Comparison of ENCODE assay signal across 21 mouse cellular contexts in genomic region chr6:126601843-126602326, GRCm38 (mm10). TPM values are rescaled to one million over a fixed set of nuclear protein-coding genes. Genes with fewer than 3 reads are reported as not detected.
A peak's percentile ranks its signal among the peaks of the same experiment; 100 is the strongest.
DNase-seq lines count a peak whose midpoint lies in the region; ATAC-seq lines count a peak whose summit lies in the region.
"Had no signal": no experiment of that assay in that cellular context is flagged by ENCODE, and none has a peak within 500 bp of the region (broad histone marks: within the 10 kb centered on the region; RNA-seq: fewer than 3 reads in every experiment).

No protein-coding gene starts in this region.

- no peak overlapping the region for H3K4me3 ChIP-seq in hindbrain, embryonic 14.5 days (replicated peaks; ENCODE audit: low read length)
- no peak overlapping the region for H3K4me3 ChIP-seq in hindbrain, embryonic 12.5 days
- no peak overlapping the region for H3K4me3 ChIP-seq in forebrain, embryonic 16.5 days (replicated peaks; ENCODE audit: low read length)
- H3K4me3 ChIP-seq: megakaryocyte, embryonic 14.5 days; neural tube, embryonic 12.5 days had no signal

- H3K27ac ChIP-seq in hindbrain, embryonic 14.5 days, result peak overlapping the region; percentile 59
- H3K27ac ChIP-seq in hindbrain, embryonic 12.5 days, result no peak overlapping the region
- H3K27ac ChIP-seq in forebrain, embryonic 16.5 days (ENCODE audit: low read length), result peak overlapping the region; percentile 79
- H3K27ac ChIP-seq: neural tube, embryonic 12.5 days; stomach, postnatal 0 days had no signal

- no peaks in the 10 kb centered on the region for H3K9me3 ChIP-seq in hindbrain, embryonic 14.5 days (ENCODE audit: control insufficient read depth, low read length)
- H3K9me3 ChIP-seq in hindbrain, embryonic 12.5 days (replicated peaks), result no peaks in the 10 kb centered on the region
- no peaks in the 10 kb centered on the region for H3K9me3 ChIP-seq in forebrain, embryonic 16.5 days (ENCODE audit: control insufficient read depth, low read length)
- H3K9me3 ChIP-seq: megakaryocyte, embryonic 14.5 days; neural tube, embryonic 12.5 days had no signal

- ATAC-seq in hindbrain, embryonic 14.5 days (ENCODE audit: low FRiP score), result peak; percentile 59
- ATAC-seq in hindbrain, embryonic 12.5 days (ENCODE audit: low FRiP score), result no peak
- peak; percentile 90 for ATAC-seq in forebrain, embryonic 16.5 days
- ATAC-seq: Patski had no signal

- DNase-seq in hindbrain, embryonic 14.5 days (ENCODE audit: low spot score), result no peak
- peak; percentile 34 for DNase-seq in retina, postnatal 1 day
- DNase-seq in retina, embryonic 14.5 days (ENCODE audit: low spot score), result no peak
- no peak for DNase-seq in Muller cell, postnatal 12 days (ENCODE audit: inconsistent ontology term)
- no peak for DNase-seq in MN1 (ENCODE audit: low spot score)
- DNase-seq: embryo, embryonic 11 days; gastrocnemius, postnatal 14 days; heart, postnatal 36 days; kidney, adult 2 months; kidney, postnatal 36 days; right cerebral cortex, adult 18-20 months; spleen, adult 18-20 months; thymus, postnatal 36 days had no signal

- H3K4me2 ChIP-seq in hindbrain, embryonic 14.5 days (replicated peaks), result no peak overlapping the region
- no peak overlapping the region for H3K4me2 ChIP-seq in hindbrain, embryonic 12.5 days (replicated peaks)
- no peak overlapping the region for H3K4me2 ChIP-seq in forebrain, embryonic 16.5 days (ENCODE audit: low read length)
- H3K4me2 ChIP-seq: heart, embryonic 11.5 days; liver, embryonic 11.5 days; neural tube, embryonic 12.5 days had no signal

- no peak overlapping the region for H3K9ac ChIP-seq in hindbrain, embryonic 14.5 days
- no peak overlapping the region for H3K9ac ChIP-seq in hindbrain, embryonic 12.5 days
- no peak overlapping the region for H3K9ac ChIP-seq in forebrain, embryonic 16.5 days (replicated peaks; ENCODE audit: low read depth, low read length)
- H3K9ac ChIP-seq: neural tube, embryonic 12.5 days had no signal

- WGBS in hindbrain, embryonic 14.5 days, result 72% methylated on average over 13 of the region's 13 CpGs
- WGBS in hindbrain, embryonic 12.5 days, result 82% methylated on average over 13 of the region's 13 CpGs
- WGBS in forebrain, embryonic 16.5 days, result 67% methylated on average over 13 of the region's 13 CpGs

- no peaks in the 10 kb centered on the region for H3K27me3 ChIP-seq in hindbrain, embryonic 14.5 days (ENCODE audit: control insufficient read depth, insufficient read depth, low read length)
- no peaks in the 10 kb centered on the region for H3K27me3 ChIP-seq in hindbrain, embryonic 12.5 days
- no peaks in the 10 kb centered on the region for H3K27me3 ChIP-seq in forebrain, embryonic 16.5 days (replicated peaks; ENCODE audit: control insufficient read depth, insufficient read depth, low read length)
- H3K27me3 ChIP-seq: neural tube, embryonic 12.5 days had no signal

- H3K4me1 ChIP-seq in hindbrain, embryonic 14.5 days (replicated peaks; ENCODE audit: control insufficient read depth, insufficient read depth, low read length), result no peaks in the 10 kb centered on the region
- no peaks in the 10 kb centered on the region for H3K4me1 ChIP-seq in hindbrain, embryonic 12.5 days
- H3K4me1 ChIP-seq in forebrain, embryonic 16.5 days (replicated peaks; ENCODE audit: control insufficient read depth, insufficient read depth, low read length), result peaks cover 7% of the 10 kb centered on the region; the same call in 1 of the 2 replicates
- H3K4me1 ChIP-seq: megakaryocyte, embryonic 14.5 days; neural tube, embryonic 12.5 days had no signal

- no peaks in the 10 kb centered on the region for H3K36me3 ChIP-seq in hindbrain, embryonic 14.5 days (replicated peaks; ENCODE audit: control insufficient read depth, insufficient read depth)
- H3K36me3 ChIP-seq in hindbrain, embryonic 12.5 days, result no peaks in the 10 kb centered on the region
- no peaks in the 10 kb centered on the region for H3K36me3 ChIP-seq in forebrain, embryonic 16.5 days (ENCODE audit: control insufficient read depth, insufficient read depth)
- H3K36me3 ChIP-seq: neural tube, embryonic 12.5 days had no signal

RNA-seq across cellular contexts. Expression of gene Kcna1, which starts 44.3 kb away (rescaled TPM):
- polyA plus RNA-seq in hindbrain, embryonic 14.5 days (2014; fragmentation: Nextera tagmentation; extraction: Ambion mirVana), result 2.0 and 2.3 TPM in 2 replicates
- polyA plus RNA-seq in hindbrain, embryonic 12.5 days (2016; fragmentation: Nextera tagmentation; extraction: Ambion mirVana), result 1.6 and 2.5 TPM in 2 replicates
- polyA plus RNA-seq in forebrain, embryonic 16.5 days (2015; fragmentation: Nextera tagmentation; extraction: Ambion mirVana), result 4.5 and 4.9 TPM in 2 replicates
